Mouse (Mus musculus) forebrain, postnatal 0 days (tissue): ENCODE data around the gene Zfp606. TPM values are rescaled to one million over a fixed set of nuclear protein-coding genes. Genes with fewer than 3 reads are reported as not detected.

Experiments used
- ATAC-seq: fragments of 200-750 bp; cut with Nextera tagmentation; 2 replicates; pipeline ENCODE4 v1.8.0; 2017; ENCODE audit warnings: mild to moderate bottlenecking, moderate library complexity
- DNase-seq: peaks from one replicate; pipeline ENCODE4 v3.0.0-alpha.2; 2015
- H3K27ac ChIP-seq: fragments of 300-500 bp; sonication (generic); 2 replicates; pipeline ENCODE4 v1.5.1; 2014; ENCODE audit warnings: low read depth, mild to moderate bottlenecking, antibody characterized with exemption, low read length, moderate library complexity, mixed read lengths
- H3K27me3 ChIP-seq: fragments of 300-500 bp; sonication (generic); 2 replicates; pipeline ENCODE4 v1.6.1; 2014; ENCODE audit warnings: mild to moderate bottlenecking, low read length, mixed read lengths; ENCODE audit not compliant: insufficient read depth
- H3K36me3 ChIP-seq: fragments of 300-500 bp; sonication (generic); 2 replicates; pipeline ENCODE4 v1.6.1; 2014; ENCODE audit warnings: mild to moderate bottlenecking, moderate library complexity; ENCODE audit not compliant: insufficient read depth
- H3K4me1 ChIP-seq: fragments of 300-500 bp; sonication (generic); 2 replicates; pipeline ENCODE4 v1.6.1; 2014; ENCODE audit warnings: antibody characterized with exemption; ENCODE audit not compliant: insufficient read depth
- H3K4me2 ChIP-seq: fragments of 300-500 bp; sonication (generic); 2 replicates; pipeline ENCODE4 v1.6.1; 2014; ENCODE audit warnings: low read depth, mild to moderate bottlenecking, moderate library complexity
- H3K4me3 ChIP-seq: fragments of 300-500 bp; sonication (generic); 2 replicates; pipeline ENCODE4 v1.5.1; 2014; ENCODE audit warnings: low read depth, low read length, mixed read lengths
- H3K9ac ChIP-seq: fragments of 300-500 bp; sonication (generic); 2 replicates; pipeline ENCODE4 v1.6.1; 2014; ENCODE audit warnings: mild to moderate bottlenecking
- H3K9me3 ChIP-seq: fragments of 300-500 bp; sonication (generic); 2 replicates; pipeline ENCODE4 v1.6.1; 2016; ENCODE audit warnings: low read length
- CTCF ChIP-seq: sonication (generic); IDR thresholded peaks from 2 replicates; pipeline ENCODE4 v1.5.1; 2016; ENCODE audit warnings: antibody characterized with exemption, control low read depth, low read depth
- WGBS: fragments of 180-500 bp; shearing (Covaris S2); extraction: QIAGEN DNeasy Blood & Tissue Kit; methylation state at CpG from one replicate; pipeline ENCODE4 v1.1.7; 2014; 5-methylcytosine and 5-hydroxymethylcytosine counted together
- polyA plus RNA-seq: library from polyadenylated mRNA; unstranded; fragments of >200 nt; fragmentation: Nextera tagmentation; extraction: Ambion mirVana; gene quantifications from 2 replicates; pipeline ENCODE4 v1.2.1, GENCODE M21; 2015
- total RNA-seq: library from RNA; depleted of rRNA; stranded (reverse); fragments of >200 nt; gene quantifications from 2 replicates; pipeline ENCODE4 v1.2.3, GENCODE M21; 2014; rRNA removed

Zfp606 gene
- 35.2 and 45.2 TPM in 2 replicates for total RNA-seq
- polyA plus RNA-seq = 18.4 and 20.1 TPM in 2 replicates

- 0 out of 2 replicates have a peak, but pooled peaks cover 9% of the 10 kb centered on the region for H3K9me3 ChIP-seq
- H3K4me1 ChIP-seq = no peaks in the 10 kb centered on the region
- ATAC-seq (peak; percentile 99), DNase-seq (peak; percentile 94)
- peak within 1 kb of the TSS; percentile 98 for H3K9ac ChIP-seq
- peak; percentile 34 for TF ChIP-seq CTCF
- peak within 1 kb of the TSS; percentile 93 for H3K27ac ChIP-seq
- peak within 1 kb of the TSS; percentile 53 for H3K4me2 ChIP-seq
- under 1% methylated on average over 52 of the region's 53 CpGs for WGBS
- peaks cover 30% of the 10 kb centered on the region for H3K36me3 ChIP-seq
- no peaks in the 10 kb centered on the region for H3K27me3 ChIP-seq
- H3K4me3 ChIP-seq = peak within 1 kb of the TSS; percentile 97
Measured at GRCm38 (mm10) chr7:12478158-12479008, at the start of gene Zfp606. Gene Zfp606 (plus strand): TSS chr7:12478293.

GRCm38 (mm10) chr7:12479009-12479346, 885 bp downstream of the Zfp606 start:
- Histone ChIP-seq H3K27me3 (no peaks in the 10 kb centered on the region), H3K9me3 (0 out of 2 replicates have a peak, but pooled peaks cover 9% of the 10 kb centered on the region), H3K4me1 (no peaks in the 10 kb centered on the region), H3K4me2 (peak overlapping the region; percentile 53), H3K27ac (peak overlapping the region; percentile 93; the same call in 1 of the 2 replicates), H3K4me3 (peak overlapping the region; percentile 97), H3K36me3 (peaks cover 36% of the 10 kb centered on the region), H3K9ac (peak overlapping the region; percentile 98)
- no peak for TF ChIP-seq CTCF
- no peak for DNase-seq
- WGBS = 1% methylated on average over 7 of the region's 8 CpGs
- ATAC-seq = no peak; the same call in 1 of the 2 replicates

- H3K4me3 ChIP-seq = peak overlapping the region; percentile 97
- no peak for TF ChIP-seq CTCF
- peak overlapping the region; percentile 53 for H3K4me2 ChIP-seq
- H3K9me3 ChIP-seq = peaks cover 11% of the 10 kb centered on the region; the same call in 1 of the 2 replicates
- DNase-seq = no peak
- no peaks in the 10 kb centered on the region for H3K27me3 ChIP-seq
- H3K9ac ChIP-seq = peak overlapping the region; percentile 98; the same call in 1 of the 2 replicates
- no peaks in the 10 kb centered on the region for H3K4me1 ChIP-seq
- ATAC-seq = no peak
- no peak overlapping the region for H3K27ac ChIP-seq
- WGBS = 58% methylated on average over 4 of the region's 4 CpGs
- peaks cover 41% of the 10 kb centered on the region for H3K36me3 ChIP-seq
Measured at GRCm38 (mm10) chr7:12479525-12479924, 1.4 kb downstream of the Zfp606 start.

- no peak for ATAC-seq
- 82% methylated on average over 6 of the region's 6 CpGs for WGBS
Measured at GRCm38 (mm10) chr7:12483771-12484170, 5.7 kb downstream of the Zfp606 start.

GRCm38 (mm10) chr7:12485956-12486355, 7.9 kb downstream of the Zfp606 start:
- Histone ChIP-seq H3K4me1 (no peaks in the 10 kb centered on the region), H3K27ac (no peak overlapping the region), H3K36me3 (peaks cover 98% of the 10 kb centered on the region), H3K9me3 (peaks cover 44% of the 10 kb centered on the region), H3K9ac (no peak overlapping the region), H3K27me3 (no peaks in the 10 kb centered on the region), H3K4me2 (no peak overlapping the region), H3K4me3 (no peak overlapping the region)
- WGBS = 98% methylated on average over 1 of the region's 1 CpGs
- no peak for ATAC-seq
- TF ChIP-seq CTCF = no peak
- no peak for DNase-seq

More at GRCm38 (mm10) chr7:12483771-12484170, 5.7 kb downstream of the Zfp606 start:
- Histone ChIP-seq H3K9ac (no peak overlapping the region), H3K9me3 (peaks cover 29% of the 10 kb centered on the region), H3K4me1 (no peaks in the 10 kb centered on the region), H3K4me3 (no peak overlapping the region), H3K4me2 (no peak overlapping the region), H3K36me3 (peaks cover 84% of the 10 kb centered on the region), H3K27me3 (no peaks in the 10 kb centered on the region), H3K27ac (no peak overlapping the region)
- DNase-seq = no peak
- TF ChIP-seq CTCF = no peak

- no peak overlapping the region for H3K4me3 ChIP-seq
- no peak overlapping the region for H3K27ac ChIP-seq
- H3K27me3 ChIP-seq = no peaks in the 10 kb centered on the region
- DNase-seq = no peak
- peaks cover 49% of the 10 kb centered on the region for H3K9me3 ChIP-seq
- no peaks in the 10 kb centered on the region for H3K4me1 ChIP-seq
- H3K36me3 ChIP-seq = peaks cover 98% of the 10 kb centered on the region
- no peak overlapping the region for H3K4me2 ChIP-seq
- no peak overlapping the region for H3K9ac ChIP-seq
- no peak for ATAC-seq
- TF ChIP-seq CTCF = no peak
Measured at GRCm38 (mm10) chr7:12486691-12487090, 8.6 kb downstream of the Zfp606 start.

GRCm38 (mm10) chr7:12510913-12511312, 32.8 kb downstream of the Zfp606 start:
- Histone ChIP-seq H3K9me3 (no peaks in the 10 kb centered on the region), H3K4me3 (no peak overlapping the region), H3K27me3 (no peaks in the 10 kb centered on the region), H3K9ac (no peak overlapping the region), H3K4me1 (no peaks in the 10 kb centered on the region), H3K36me3 (no peaks in the 10 kb centered on the region), H3K27ac (no peak overlapping the region), H3K4me2 (no peak overlapping the region)
- no peak for DNase-seq
- no peak for TF ChIP-seq CTCF
- no peak for ATAC-seq
- WGBS = 53% methylated on average over 1 of the region's 1 CpGs
